ENCODE assay signal across 28 mouse cellular contexts in genomic region chr1:36010834-36011233, GRCm38 (mm10). TPM values are rescaled to one million over a fixed set of nuclear protein-coding genes. Genes with fewer than 3 reads are reported as not detected.
A peak's percentile ranks its signal among the peaks of the same experiment; 100 is the strongest.
DNase-seq lines count a peak whose midpoint lies in the region; ATAC-seq and TF ChIP-seq lines count a peak whose summit lies in the region.
"Had no signal": no experiment of that assay in that cellular context is flagged by ENCODE, and none has a peak within 500 bp of the region (broad histone marks: within the 10 kb centered on the region; RNA-seq: fewer than 3 reads in every experiment).

No protein-coding gene starts in this region.

- H3K27ac ChIP-seq in heart, embryonic 13.5 days (replicated peaks), result 0 out of 2 replicates have a peak overlapping the region, but pooled peaks have one; percentile 2
- peak overlapping the region; percentile 71 for H3K27ac ChIP-seq in ES-Bruce4 (ENCODE audit: insufficient read depth, low read length)
- H3K27ac ChIP-seq in liver, embryonic 12.5 days, result no peak overlapping the region
- H3K27ac ChIP-seq: embryonic facial prominence, embryonic 12.5 days; embryonic facial prominence, embryonic 15.5 days; gastrocnemius, adult 2 months; heart, embryonic 15.5 days; hindbrain, embryonic 12.5 days; hindbrain, embryonic 15.5 days had no signal

- TF ChIP-seq POLR2A in ES-Bruce4 (IDR thresholded peaks at IDR 0.05; ENCODE audit: insufficient read depth, low read length), result no peak

- H3K36me3 ChIP-seq in heart, embryonic 13.5 days, result no peaks in the 10 kb centered on the region
- H3K36me3 ChIP-seq in E14TG2a.4 (ENCODE audit: insufficient read depth, low read length) (peaks cover 14% of the 10 kb centered on the region; the same call in 1 of the 2 replicates), ES-Bruce4 (ENCODE audit: control insufficient read depth, insufficient read depth, low read length, poor library complexity, severe bottlenecking) (no peaks in the 10 kb centered on the region)
- H3K36me3 ChIP-seq in liver, embryonic 12.5 days, result no peaks in the 10 kb centered on the region
- H3K36me3 ChIP-seq: embryonic facial prominence, embryonic 12.5 days; embryonic facial prominence, embryonic 15.5 days; heart, embryonic 15.5 days; hindbrain, embryonic 12.5 days; hindbrain, embryonic 15.5 days had no signal

- H3K27me3 ChIP-seq in heart, embryonic 13.5 days (replicated peaks), result no peaks in the 10 kb centered on the region
- H3K27me3 ChIP-seq in E14TG2a.4 (ENCODE audit: insufficient read depth, low read length) (no peaks in the 10 kb centered on the region), ES-Bruce4 (ENCODE audit: control insufficient read depth, insufficient read depth, low read length, poor library complexity, severe bottlenecking) (no peaks in the 10 kb centered on the region)
- no peaks in the 10 kb centered on the region for H3K27me3 ChIP-seq in liver, embryonic 12.5 days (replicated peaks)
- H3K27me3 ChIP-seq: embryonic facial prominence, embryonic 12.5 days; embryonic facial prominence, embryonic 15.5 days; heart, embryonic 15.5 days; hindbrain, embryonic 12.5 days; hindbrain, embryonic 15.5 days had no signal

- H3K9ac ChIP-seq in heart, embryonic 13.5 days, result no peak overlapping the region
- peak overlapping the region; percentile 43 for H3K9ac ChIP-seq in ES-Bruce4 (ENCODE audit: low read depth, poor library complexity, severe bottlenecking)
- H3K9ac ChIP-seq in liver, embryonic 12.5 days, result no peak overlapping the region
- H3K9ac ChIP-seq: embryonic facial prominence, embryonic 12.5 days; embryonic facial prominence, embryonic 15.5 days; forebrain, postnatal 0 days; heart, embryonic 15.5 days; hindbrain, embryonic 12.5 days; hindbrain, embryonic 15.5 days had no signal

- DNase-seq in heart, postnatal 4 days, result no peak
- peak; percentile 88 for DNase-seq in R1 (ENCODE audit: low read depth, low spot score)
- no peak for DNase-seq in spleen, postnatal 10 days (ENCODE audit: low spot score in 2 of 2)
- DNase-seq in cerebellum, postnatal 36 days, result no peak
- DNase-seq: adrenal gland, adult 8-10 months; adrenal gland, postnatal 25 days; cerebellum, adult 18-20 months; cerebellum, adult 9-10 months; cerebellum, postnatal 14 days; forebrain, postnatal 0 days; gastrocnemius, adult 2 months; gastrocnemius, postnatal 14 days; heart, adult 18-20 months; heart, postnatal 10 days had no signal

- H3K4me1 ChIP-seq in heart, embryonic 13.5 days, result peaks cover 44% of the 10 kb centered on the region
- peaks cover 73% of the 10 kb centered on the region for H3K4me1 ChIP-seq in E14TG2a.4 (replicated peaks; ENCODE audit: low read depth, low read length)
- H3K4me1 ChIP-seq in ES-Bruce4 (ENCODE audit: control insufficient read depth, insufficient read depth, low read length), result peaks cover 8% of the 10 kb centered on the region
- no peaks in the 10 kb centered on the region for H3K4me1 ChIP-seq in liver, embryonic 12.5 days
- H3K4me1 ChIP-seq: hindbrain, embryonic 15.5 days had no signal

- TF ChIP-seq CTCF in E14TG2a.4 (conservative IDR thresholded peaks at IDR 0.05; ENCODE audit: low read length) (no peak), ES-Bruce4 (IDR thresholded peaks at IDR 0.05; ENCODE audit: low read depth, low read length) (no peak)

- peak; percentile 83 for TF ChIP-seq EP300 in ES-Bruce4 (IDR thresholded peaks at IDR 0.05; ENCODE audit: insufficient read depth, low read depth, low read length)

- no peak for ATAC-seq in heart, embryonic 13.5 days (ENCODE audit: extremely low read depth, insufficient number of reproducible peaks, low FRiP score, low TSS enrichment)
- ATAC-seq in liver, embryonic 12.5 days, result no peak
- ATAC-seq: activated CD4-positive, CD25-positive, alpha-beta regulatory T cell, adult 4 months; CD4-positive, CD25-positive, alpha-beta regulatory T cell, adult 4 months; forebrain, embryonic 14.5 days; forebrain, postnatal 0 days; intestine, postnatal 0 days had no signal

- no peak overlapping the region for H3K4me3 ChIP-seq in heart, embryonic 13.5 days
- H3K4me3 ChIP-seq in E14TG2a.4 (replicated peaks; ENCODE audit: low read length) (peak overlapping the region; percentile 35), ES-Bruce4 (ENCODE audit: low read depth, low read length) (peak overlapping the region; percentile 70)
- H3K4me3 ChIP-seq in liver, embryonic 12.5 days, result no peak overlapping the region
- H3K4me3 ChIP-seq: embryonic facial prominence, embryonic 12.5 days; embryonic facial prominence, embryonic 15.5 days; gastrocnemius, adult 2 months; heart, embryonic 15.5 days; hindbrain, embryonic 12.5 days; hindbrain, embryonic 15.5 days had no signal

- H3K9me3 ChIP-seq in heart, embryonic 13.5 days, result peaks cover 4% of the 10 kb centered on the region; the same call in 1 of the 2 replicates
- H3K9me3 ChIP-seq in E14TG2a.4 (ENCODE audit: low read length), result peaks cover 38% of the 10 kb centered on the region
- no peaks in the 10 kb centered on the region for H3K9me3 ChIP-seq in ES-Bruce4 (replicated peaks; ENCODE audit: control insufficient read depth, insufficient read depth, low read length, poor library complexity, severe bottlenecking)
- no peaks in the 10 kb centered on the region for H3K9me3 ChIP-seq in liver, embryonic 12.5 days (replicated peaks)
- H3K9me3 ChIP-seq: embryonic facial prominence, embryonic 12.5 days; embryonic facial prominence, embryonic 15.5 days; heart, embryonic 15.5 days; hindbrain, embryonic 12.5 days; hindbrain, embryonic 15.5 days had no signal

- WGBS in heart, embryonic 13.5 days, result 56% methylated on average over 12 of the region's 12 CpGs
- WGBS in liver, embryonic 12.5 days (ENCODE audit: insufficient replicate concordance), result 62% methylated on average over 12 of the region's 12 CpGs

- no peak overlapping the region for H3K4me2 ChIP-seq in heart, embryonic 13.5 days
- no peak overlapping the region for H3K4me2 ChIP-seq in liver, embryonic 12.5 days
- H3K4me2 ChIP-seq: embryonic facial prominence, embryonic 12.5 days; embryonic facial prominence, embryonic 15.5 days; heart, embryonic 11.5 days; heart, embryonic 15.5 days; hindbrain, embryonic 12.5 days; hindbrain, embryonic 15.5 days had no signal

RNA-seq across cellular contexts. Expression of gene Hs6st1, which starts 57.4 kb away (rescaled TPM):
- polyA plus RNA-seq in heart, embryonic 13.5 days (2015; fragmentation: Nextera tagmentation; extraction: Ambion mirVana), result 4.2 and 4.4 TPM in 2 replicates
- total RNA-seq in heart, postnatal 4 days (2021), result 10 to 100 TPM; 30.0 to 33.3 TPM
- polyA plus RNA-seq in ES-Bruce4 (2011; ENCODE audit: insufficient read depth, insufficient read length, low read depth, missing spikeins), result 75.6 and 79.2 TPM in 2 replicates
- 21.9 and 23.6 TPM in 2 replicates for polyA plus RNA-seq in liver, embryonic 12.5 days (2016; fragmentation: Nextera tagmentation; extraction: Ambion mirVana)

Comparison
In these comparisons a context has a peak if more than half of its experiments do, and no peak if none do; other contexts are left out.
1. H3K4me3 ChIP-seq: peak in E14TG2a.4 (single experiment) and ES-Bruce4 (single experiment); none in heart, embryonic 13.5 days (single experiment) and liver, embryonic 12.5 days (single experiment).